Mouse (Mus musculus): ENCODE results near the gene Tst. TPM values are rescaled to one million over a fixed set of nuclear protein-coding genes. Genes with fewer than 3 reads are reported as not detected.

The Tst gene
- polyA plus RNA-seq, 1 experiment from 2014 or later = 153 TPM

GRCm38 (mm10) chr15:78405098-78405497, 609 bp downstream of the Tst start:
- no peak for TF ChIP-seq CTCF (IDR thresholded peaks at IDR 0.05; ENCODE audit: low read depth)
- DNase-seq (ENCODE audit: low spot score) (no peak), ATAC-seq (ENCODE audit: low FRiP score, low TSS enrichment) (no peak)
- Histone ChIP-seq H3K4me3 (ENCODE audit: low read depth, low read length) (peak overlapping the region; percentile 76), H3K36me3 (ENCODE audit: control insufficient read depth, insufficient read depth, low read length) (no peaks in the 10 kb centered on the region), H3K27ac (replicated peaks) (peak overlapping the region; percentile 98), H3K4me2 (replicated peaks; ENCODE audit: low read depth) (peak overlapping the region; percentile 81), H3K9me3 (ENCODE audit: control insufficient read depth, low read length) (no peaks in the 10 kb centered on the region), H3K9ac (ENCODE audit: low read length) (peak overlapping the region; percentile 54), H3K27me3 (ENCODE audit: control insufficient read depth, insufficient read depth, low read length) (no peaks in the 10 kb centered on the region), H3K4me1 (replicated peaks; ENCODE audit: control insufficient read depth, insufficient read depth) (peaks cover 21% of the 10 kb centered on the region)
- 49% methylated on average over 11 of the region's 11 CpGs for WGBS

- H3K4me3 ChIP-seq (ENCODE audit: low read depth, low read length) = 0 out of 2 replicates have a peak overlapping the region, but pooled peaks have one; percentile 10
- no peaks in the 10 kb centered on the region for H3K27me3 ChIP-seq (ENCODE audit: control insufficient read depth, insufficient read depth, low read length)
- ATAC-seq (ENCODE audit: low FRiP score, low TSS enrichment) (no peak), DNase-seq (ENCODE audit: low spot score) (peak; percentile 57)
- peaks cover 21% of the 10 kb centered on the region for H3K4me1 ChIP-seq (replicated peaks; ENCODE audit: control insufficient read depth, insufficient read depth)
- WGBS = 5% methylated on average over 1 of the region's 1 CpGs
- peak overlapping the region; percentile 45; the same call in 1 of the 2 replicates for H3K9ac ChIP-seq (ENCODE audit: low read length)
- H3K27ac ChIP-seq (replicated peaks) = peak overlapping the region; percentile 66
- peak overlapping the region; percentile 81 for H3K4me2 ChIP-seq (replicated peaks; ENCODE audit: low read depth)
- no peaks in the 10 kb centered on the region for H3K9me3 ChIP-seq (ENCODE audit: control insufficient read depth, low read length)
- H3K36me3 ChIP-seq (ENCODE audit: control insufficient read depth, insufficient read depth, low read length) = no peaks in the 10 kb centered on the region
- TF ChIP-seq CTCF (IDR thresholded peaks at IDR 0.05; ENCODE audit: low read depth) (no peak), EP300 (optimal IDR thresholded peaks at IDR 0.05) (no peak)
Measured at GRCm38 (mm10) chr15:78403896-78404295, 1.8 kb downstream of the Tst start.

DNA sequence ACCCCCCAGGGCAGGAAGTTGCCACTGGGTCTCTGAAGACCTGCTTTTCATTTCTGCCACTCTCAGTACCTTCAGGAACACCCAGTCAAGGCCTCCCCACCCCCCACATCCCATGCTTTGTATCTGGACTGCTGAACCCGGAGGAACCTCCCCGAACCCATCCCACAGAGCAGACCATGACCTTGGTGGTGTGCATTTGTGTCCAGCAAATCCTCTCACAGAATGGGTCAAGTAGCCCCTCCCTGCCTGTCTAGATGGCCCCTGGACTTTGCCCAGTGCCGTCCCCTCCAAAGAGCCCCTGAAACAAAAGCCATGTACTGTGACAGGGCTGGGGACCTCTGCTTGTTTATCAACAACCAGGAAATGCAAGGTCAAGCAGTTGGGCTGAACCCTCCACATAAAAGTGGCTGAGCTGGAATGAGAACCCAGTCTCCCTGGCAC, 2.4 kb downstream of the Tst start:
- Histone ChIP-seq H3K4me2 (replicated peaks; ENCODE audit: low read depth) (peak overlapping the region; percentile 81), H3K4me3 (ENCODE audit: low read depth, low read length) (peak overlapping the region; percentile 3; the same call in 1 of the 2 replicates), H3K4me1 (replicated peaks; ENCODE audit: control insufficient read depth, insufficient read depth) (peaks cover 19% of the 10 kb centered on the region), H3K27ac (replicated peaks) (peak overlapping the region; percentile 66), H3K9ac (ENCODE audit: low read length) (peak overlapping the region; percentile 45), H3K9me3 (ENCODE audit: control insufficient read depth, low read length) (no peaks in the 10 kb centered on the region), H3K27me3 (ENCODE audit: control insufficient read depth, insufficient read depth, low read length) (no peaks in the 10 kb centered on the region), H3K36me3 (ENCODE audit: control insufficient read depth, insufficient read depth, low read length) (no peaks in the 10 kb centered on the region)
- 26% methylated on average over 3 of the region's 3 CpGs for WGBS
- TF ChIP-seq EP300 (optimal IDR thresholded peaks at IDR 0.05) (no peak), CTCF (IDR thresholded peaks at IDR 0.05; ENCODE audit: low read depth) (no peak)
- DNase-seq (ENCODE audit: low spot score) (peak; percentile 53), ATAC-seq (ENCODE audit: low FRiP score, low TSS enrichment) (no peak)

DNA sequence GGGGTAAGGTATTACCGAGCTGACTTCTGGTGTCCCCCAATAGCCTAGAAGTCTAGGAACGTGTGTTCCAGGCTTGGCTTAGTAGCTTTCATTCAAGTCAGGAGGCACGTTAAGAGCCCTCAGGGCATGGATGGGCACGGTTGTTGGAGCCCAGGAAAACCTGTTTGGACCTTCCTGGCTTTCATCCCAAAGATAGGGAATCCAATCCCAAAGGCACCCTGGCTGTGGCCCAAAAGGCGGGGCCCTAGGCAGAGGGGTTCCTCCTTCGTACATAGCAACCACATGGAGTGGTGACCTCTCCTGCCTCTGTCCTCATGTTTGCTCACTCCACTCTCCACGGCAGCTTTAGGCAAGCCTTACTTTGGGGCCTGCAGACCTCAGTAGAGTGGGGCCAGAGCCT, 3.3 kb downstream of the Tst start:
- TF ChIP-seq CTCF (IDR thresholded peaks at IDR 0.05; ENCODE audit: low read depth) (no peak), EP300 (optimal IDR thresholded peaks at IDR 0.05) (no peak)
- Histone ChIP-seq H3K4me3 (ENCODE audit: low read depth, low read length) (no peak overlapping the region), H3K4me2 (replicated peaks; ENCODE audit: low read depth) (peak overlapping the region; percentile 81; the same call in 1 of the 2 replicates), H3K27ac (replicated peaks) (peak overlapping the region; percentile 66), H3K4me1 (replicated peaks; ENCODE audit: control insufficient read depth, insufficient read depth) (peaks cover 19% of the 10 kb centered on the region), H3K9ac (ENCODE audit: low read length) (peak overlapping the region; percentile 27; the same call in 1 of the 2 replicates), H3K9me3 (ENCODE audit: control insufficient read depth, low read length) (no peaks in the 10 kb centered on the region), H3K36me3 (ENCODE audit: control insufficient read depth, insufficient read depth, low read length) (no peaks in the 10 kb centered on the region), H3K27me3 (ENCODE audit: control insufficient read depth, insufficient read depth, low read length) (no peaks in the 10 kb centered on the region)
- ATAC-seq (ENCODE audit: low FRiP score, low TSS enrichment) (peak; percentile 55), DNase-seq (ENCODE audit: low spot score) (peak; percentile 89)
- 54% methylated on average over 7 of the region's 7 CpGs for WGBS

DNA sequence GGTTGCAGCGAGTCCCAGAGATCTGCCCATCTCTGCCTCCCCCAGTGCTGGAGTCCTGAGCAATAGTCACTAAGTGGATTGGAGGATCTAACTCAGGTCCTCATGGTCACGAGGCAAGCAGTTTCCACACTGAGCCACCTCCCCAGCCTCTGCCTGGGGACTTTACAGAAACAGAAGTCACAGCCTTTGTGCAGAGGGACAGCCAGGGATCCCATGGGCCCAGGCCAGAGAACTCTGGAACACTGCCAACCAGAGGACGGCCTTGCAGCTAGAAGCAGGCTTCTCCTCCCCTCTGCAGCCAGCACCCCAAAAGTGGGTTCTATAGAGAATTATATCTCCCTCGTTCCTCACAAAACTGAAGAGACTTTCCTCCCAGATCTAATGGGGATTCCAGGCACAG, 3.8 kb downstream of the Tst start:
- no peak overlapping the region for H3K4me3 ChIP-seq (ENCODE audit: low read depth, low read length)
- peak overlapping the region; percentile 27; the same call in 1 of the 2 replicates for H3K9ac ChIP-seq (ENCODE audit: low read length)

DNA sequence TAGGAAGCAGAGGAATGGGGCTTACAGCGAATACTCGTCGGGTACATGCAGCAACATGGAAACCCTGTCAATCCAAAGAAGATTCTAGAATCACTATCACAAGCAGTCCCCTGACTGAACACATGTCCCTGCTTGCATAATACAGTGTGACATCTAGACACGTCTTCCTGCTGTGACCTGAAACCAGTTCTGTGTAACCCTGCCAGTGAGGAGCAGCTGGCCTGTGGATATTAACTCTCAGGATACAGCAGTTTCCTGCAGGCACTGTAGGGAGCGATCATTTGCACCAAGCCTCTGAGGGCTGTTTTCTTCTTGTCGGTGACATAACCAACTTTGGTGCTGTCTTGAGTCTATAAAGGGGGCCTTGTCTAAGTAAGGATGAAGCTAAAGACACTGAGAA, 4.4 kb downstream of the Tst start:
- WGBS = 56% methylated on average over 6 of the region's 6 CpGs
- ATAC-seq (ENCODE audit: low FRiP score, low TSS enrichment) (no peak), DNase-seq (ENCODE audit: low spot score) (no peak)
- Histone ChIP-seq H3K27me3 (ENCODE audit: control insufficient read depth, insufficient read depth, low read length) (no peaks in the 10 kb centered on the region), H3K4me1 (replicated peaks; ENCODE audit: control insufficient read depth, insufficient read depth) (peaks cover 19% of the 10 kb centered on the region), H3K36me3 (ENCODE audit: control insufficient read depth, insufficient read depth, low read length) (no peaks in the 10 kb centered on the region), H3K4me3 (ENCODE audit: low read depth, low read length) (no peak overlapping the region), H3K9ac (ENCODE audit: low read length) (no peak overlapping the region), H3K4me2 (replicated peaks; ENCODE audit: low read depth) (no peak overlapping the region), H3K27ac (replicated peaks) (no peak overlapping the region), H3K9me3 (ENCODE audit: control insufficient read depth, low read length) (no peaks in the 10 kb centered on the region)
- no peak for TF ChIP-seq EP300 (optimal IDR thresholded peaks at IDR 0.05)
- no peak for TF ChIP-seq CTCF (IDR thresholded peaks at IDR 0.05; ENCODE audit: low read depth)

More for the DNA sequence above, 3.8 kb downstream of the Tst start:
- no peaks in the 10 kb centered on the region for H3K9me3 ChIP-seq (ENCODE audit: control insufficient read depth, low read length)
- no peak overlapping the region; the same call in 1 of the 2 replicates for H3K4me2 ChIP-seq (replicated peaks; ENCODE audit: low read depth)
- 37% methylated on average over 4 of the region's 4 CpGs for WGBS
- no peaks in the 10 kb centered on the region for H3K36me3 ChIP-seq (ENCODE audit: control insufficient read depth, insufficient read depth, low read length)
- TF ChIP-seq EP300 (optimal IDR thresholded peaks at IDR 0.05) = no peak
- TF ChIP-seq CTCF (IDR thresholded peaks at IDR 0.05; ENCODE audit: low read depth) = no peak
- peak overlapping the region; percentile 66 for H3K27ac ChIP-seq (replicated peaks)
- H3K4me1 ChIP-seq (replicated peaks; ENCODE audit: control insufficient read depth, insufficient read depth) = peaks cover 19% of the 10 kb centered on the region
- no peaks in the 10 kb centered on the region for H3K27me3 ChIP-seq (ENCODE audit: control insufficient read depth, insufficient read depth, low read length)
- DNase-seq (ENCODE audit: low spot score) (peak; percentile 57), ATAC-seq (ENCODE audit: low FRiP score, low TSS enrichment) (no peak)

Data from stomach, postnatal 0 days (tissue).